Mouse (Mus musculus) limb, embryonic 12.5 days (tissue): ENCODE measurements around the gene Stxbp3. TPM values are rescaled to one million over a fixed set of nuclear protein-coding genes. Genes with fewer than 3 reads are reported as not detected.
A peak's percentile ranks its signal among the peaks of the same experiment; 100 is the strongest.

Source experiments
- ATAC-seq: fragments of 200-750 bp; cut with Nextera tagmentation; 2 replicates; pipeline ENCODE4 v1.8.0; 2017; ENCODE audit warnings: low read depth, moderate TSS enrichment; ENCODE audit not compliant: insufficient number of reproducible peaks, insufficient read depth, low FRiP score, low TSS enrichment
- H3K27ac ChIP-seq: fragments of 300-500 bp; sonication (generic); 2 replicates; pipeline ENCODE4 v1.5.1; 2016; ENCODE audit warnings: mild to moderate bottlenecking, moderate library complexity
- H3K27me3 ChIP-seq: fragments of 300-500 bp; sonication (generic); 2 replicates; pipeline ENCODE4 v1.6.1; 2016; ENCODE audit warnings: mild to moderate bottlenecking, moderate library complexity
- H3K36me3 ChIP-seq: fragments of 300-500 bp; sonication (generic); 2 replicates; pipeline ENCODE4 v1.6.1; 2016; ENCODE audit warnings: mild to moderate bottlenecking, moderate library complexity
- H3K4me1 ChIP-seq: fragments of 300-500 bp; sonication (generic); replicated peaks from 2 replicates; pipeline ENCODE4 v1.6.1; 2016
- H3K4me2 ChIP-seq: fragments of 300-500 bp; sonication (generic); 2 replicates; pipeline ENCODE4 v1.6.1; 2016; ENCODE audit warnings: mild to moderate bottlenecking, moderate library complexity
- H3K4me3 ChIP-seq: fragments of 300-500 bp; sonication (generic); replicated peaks from 2 replicates; pipeline ENCODE4 v1.5.1; 2016; ENCODE audit warnings: mild to moderate bottlenecking
- H3K9ac ChIP-seq: fragments of 300-500 bp; sonication (generic); replicated peaks from 2 replicates; pipeline ENCODE4 v1.6.1; 2016; ENCODE audit warnings: mild to moderate bottlenecking, moderate library complexity
- H3K9me3 ChIP-seq: fragments of 300-500 bp; sonication (generic); 2 replicates; pipeline ENCODE4 v1.6.1; 2016; ENCODE audit warnings: mild to moderate bottlenecking, moderate library complexity
- WGBS: fragments of 180-500 bp; shearing (Covaris S2); methylation state at CpG from one replicate; pipeline ENCODE4 v1.1.7; 2016; 5-methylcytosine and 5-hydroxymethylcytosine counted together
- polyA plus RNA-seq: library from polyadenylated mRNA; unstranded; fragments of >200 nt; fragmentation: Nextera tagmentation; extraction: Ambion mirVana; gene quantifications from 2 replicates; pipeline ENCODE4 v1.2.1, GENCODE M21; 2016

Stxbp3 gene
- polyA plus RNA-seq, 1 experiment from 2014 or later = 33.3 TPM

- 44% methylated on average over 8 of the region's 8 CpGs for WGBS
Measured at GRCm38 (mm10) chr3:108856386-108857123, 16.2 kb upstream of the Stxbp3 start.

GRCm38 (mm10) chr3:108855864-108856263, 15.5 kb upstream of the Stxbp3 start:
- no peaks in the 10 kb centered on the region for H3K27me3 ChIP-seq
- no peak overlapping the region for H3K4me3 ChIP-seq
- 76% methylated on average over 10 of the region's 10 CpGs for WGBS
- no peaks in the 10 kb centered on the region for H3K36me3 ChIP-seq
- no peak for ATAC-seq
- H3K4me1 ChIP-seq = peaks cover 29% of the 10 kb centered on the region
- H3K4me2 ChIP-seq = no peak overlapping the region
- peak overlapping the region; percentile 18; the same call in 1 of the 2 replicates for H3K27ac ChIP-seq
- H3K9me3 ChIP-seq = no peaks in the 10 kb centered on the region
- no peak overlapping the region for H3K9ac ChIP-seq

More at GRCm38 (mm10) chr3:108856386-108857123, 16.2 kb upstream of the Stxbp3 start:
- peak overlapping the region; percentile 47; the same call in 1 of the 2 replicates for H3K27ac ChIP-seq
- no peaks in the 10 kb centered on the region for H3K36me3 ChIP-seq
- no peaks in the 10 kb centered on the region for H3K9me3 ChIP-seq
- H3K9ac ChIP-seq = no peak overlapping the region
- no peak overlapping the region for H3K4me2 ChIP-seq
- no peak overlapping the region for H3K4me3 ChIP-seq
- ATAC-seq = no peak
- H3K4me1 ChIP-seq = peaks cover 29% of the 10 kb centered on the region
- H3K27me3 ChIP-seq = no peaks in the 10 kb centered on the region

GRCm38 (mm10) chr3:108855371-108855770, 15.0 kb upstream of the Stxbp3 start:
- 61% methylated on average over 12 of the region's 12 CpGs for WGBS
- ATAC-seq = no peak
- H3K27ac ChIP-seq = no peak overlapping the region
- no peak overlapping the region for H3K9ac ChIP-seq
- H3K27me3 ChIP-seq = no peaks in the 10 kb centered on the region
- no peaks in the 10 kb centered on the region for H3K9me3 ChIP-seq
- peaks cover 29% of the 10 kb centered on the region for H3K4me1 ChIP-seq
- H3K4me3 ChIP-seq = no peak overlapping the region
- no peaks in the 10 kb centered on the region for H3K36me3 ChIP-seq
- H3K4me2 ChIP-seq = no peak overlapping the region

- Histone ChIP-seq H3K27ac (no peak overlapping the region), H3K4me3 (no peak overlapping the region), H3K4me1 (peaks cover 14% of the 10 kb centered on the region), H3K9me3 (no peaks in the 10 kb centered on the region), H3K4me2 (no peak overlapping the region), H3K9ac (no peak overlapping the region), H3K27me3 (no peaks in the 10 kb centered on the region), H3K36me3 (no peaks in the 10 kb centered on the region)
- WGBS = 88% methylated on average over 1 of the region's 1 CpGs
- no peak for ATAC-seq
Measured at GRCm38 (mm10) chr3:108853266-108853665, 12.9 kb upstream of the Stxbp3 start.

- 50% methylated on average over 6 of the region's 6 CpGs for WGBS
- no peak overlapping the region for H3K27ac ChIP-seq
- peaks cover 8% of the 10 kb centered on the region for H3K4me1 ChIP-seq
- H3K9ac ChIP-seq = no peak overlapping the region
- H3K4me2 ChIP-seq = no peak overlapping the region
- no peaks in the 10 kb centered on the region for H3K27me3 ChIP-seq
- ATAC-seq = no peak
- no peak overlapping the region for H3K4me3 ChIP-seq
- no peaks in the 10 kb centered on the region for H3K36me3 ChIP-seq
- no peaks in the 10 kb centered on the region for H3K9me3 ChIP-seq
Measured at GRCm38 (mm10) chr3:108851996-108852697, 11.8 kb upstream of the Stxbp3 start.

DNA sequence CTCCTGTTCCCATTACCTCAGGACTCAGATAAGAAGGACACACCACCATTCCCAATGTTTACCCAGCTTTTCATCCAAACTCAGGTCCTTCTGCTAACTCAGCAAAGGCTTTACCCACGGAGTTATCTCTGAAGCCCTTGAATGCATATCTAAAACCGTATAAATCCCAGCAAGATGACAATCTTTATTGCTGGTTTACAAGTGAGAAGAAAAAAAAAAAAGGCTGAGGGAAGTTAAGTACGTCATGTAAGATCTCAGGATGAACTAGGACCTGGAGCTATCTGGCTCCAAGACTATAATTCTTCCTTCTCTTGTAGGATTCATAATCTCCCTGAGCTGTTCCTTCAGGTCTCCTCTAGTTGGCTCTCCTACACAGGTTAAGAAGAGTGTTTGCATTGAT, 11.2 kb upstream of the Stxbp3 start:
- WGBS = 69% methylated on average over 3 of the region's 3 CpGs
- no peak overlapping the region for H3K4me3 ChIP-seq
- H3K27me3 ChIP-seq = no peaks in the 10 kb centered on the region
- no peak overlapping the region for H3K9ac ChIP-seq
- no peak overlapping the region for H3K27ac ChIP-seq
- H3K4me1 ChIP-seq = peaks cover 2% of the 10 kb centered on the region
- H3K4me2 ChIP-seq = no peak overlapping the region
- ATAC-seq = no peak
- no peaks in the 10 kb centered on the region for H3K36me3 ChIP-seq
- no peaks in the 10 kb centered on the region for H3K9me3 ChIP-seq

DNA sequence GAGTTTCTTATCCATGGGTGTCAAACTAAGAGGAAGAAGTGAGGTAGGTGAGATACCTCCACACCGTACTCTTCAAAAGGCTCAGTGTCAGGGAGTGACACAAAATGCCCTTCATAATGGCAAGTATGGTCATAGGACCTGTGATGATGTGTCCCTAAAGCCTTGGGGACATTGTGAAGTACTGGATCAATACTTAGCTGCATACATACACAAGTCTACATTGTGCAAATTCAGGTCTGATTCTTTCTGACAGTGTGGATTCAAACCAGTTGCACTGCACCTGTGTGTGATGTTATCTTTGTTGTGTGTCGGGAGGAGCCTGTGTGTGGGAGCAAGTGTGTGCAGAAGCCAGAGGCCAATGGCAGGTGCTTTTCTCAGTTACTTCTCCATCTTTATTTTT, 10.7 kb upstream of the Stxbp3 start:
- no peak for ATAC-seq
- WGBS = 79% methylated on average over 2 of the region's 2 CpGs
- no peaks in the 10 kb centered on the region for H3K36me3 ChIP-seq
- no peaks in the 10 kb centered on the region for H3K9me3 ChIP-seq
- H3K4me2 ChIP-seq = no peak overlapping the region
- no peaks in the 10 kb centered on the region for H3K27me3 ChIP-seq
- H3K4me1 ChIP-seq = no peaks in the 10 kb centered on the region; the same call in 1 of the 2 replicates
- H3K4me3 ChIP-seq = no peak overlapping the region
- H3K9ac ChIP-seq = no peak overlapping the region
- no peak overlapping the region for H3K27ac ChIP-seq

GRCm38 (mm10) chr3:108850506-108850905, 10.2 kb upstream of the Stxbp3 start:
- no peaks in the 10 kb centered on the region for H3K36me3 ChIP-seq
- no peaks in the 10 kb centered on the region for H3K27me3 ChIP-seq
- no peak overlapping the region for H3K4me3 ChIP-seq
- no peak overlapping the region for H3K9ac ChIP-seq
- ATAC-seq = no peak
- WGBS = 53% methylated on average over 3 of the region's 3 CpGs
- H3K27ac ChIP-seq = no peak overlapping the region
- H3K4me2 ChIP-seq = no peak overlapping the region
- H3K9me3 ChIP-seq = no peaks in the 10 kb centered on the region
- H3K4me1 ChIP-seq = no peaks in the 10 kb centered on the region

DNA sequence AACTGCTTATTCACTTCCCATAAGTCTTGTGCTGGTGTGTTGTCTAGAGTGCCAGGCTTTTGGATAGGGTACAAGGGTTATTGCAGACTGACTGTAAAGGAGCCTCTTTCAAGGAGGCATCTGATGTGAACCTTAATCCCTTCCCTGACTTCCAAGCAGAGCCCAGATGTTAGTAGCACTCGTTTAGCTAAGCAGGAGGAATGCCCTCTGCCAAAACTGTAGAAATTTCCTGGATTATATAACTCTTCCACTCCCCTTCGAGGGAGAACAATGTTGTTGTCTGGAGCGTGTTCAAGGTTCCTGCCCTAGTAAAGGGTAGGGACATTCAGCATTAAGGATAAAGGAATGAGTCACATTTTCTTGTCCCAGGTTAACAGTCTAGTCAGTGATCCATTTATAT, 6.3 kb upstream of the Stxbp3 start:
- 75% methylated on average over 3 of the region's 3 CpGs for WGBS
- no peak overlapping the region for H3K9ac ChIP-seq
- no peak overlapping the region for H3K4me3 ChIP-seq
- H3K36me3 ChIP-seq = no peaks in the 10 kb centered on the region
- H3K27me3 ChIP-seq = no peaks in the 10 kb centered on the region
- no peak for ATAC-seq
- H3K9me3 ChIP-seq = no peaks in the 10 kb centered on the region
- no peak overlapping the region for H3K27ac ChIP-seq
- no peak overlapping the region for H3K4me2 ChIP-seq
- no peaks in the 10 kb centered on the region for H3K4me1 ChIP-seq

- ATAC-seq = no peak
- Histone ChIP-seq H3K27ac (no peak overlapping the region), H3K36me3 (no peaks in the 10 kb centered on the region), H3K9ac (no peak overlapping the region), H3K27me3 (no peaks in the 10 kb centered on the region), H3K9me3 (no peaks in the 10 kb centered on the region), H3K4me1 (peaks cover under 1% of the 10 kb centered on the region; the same call in 1 of the 2 replicates), H3K4me3 (no peak overlapping the region), H3K4me2 (no peak overlapping the region)
- WGBS = 89% methylated on average over 5 of the region's 5 CpGs
Measured at GRCm38 (mm10) chr3:108844521-108844920, 4.2 kb upstream of the Stxbp3 start.

DNA sequence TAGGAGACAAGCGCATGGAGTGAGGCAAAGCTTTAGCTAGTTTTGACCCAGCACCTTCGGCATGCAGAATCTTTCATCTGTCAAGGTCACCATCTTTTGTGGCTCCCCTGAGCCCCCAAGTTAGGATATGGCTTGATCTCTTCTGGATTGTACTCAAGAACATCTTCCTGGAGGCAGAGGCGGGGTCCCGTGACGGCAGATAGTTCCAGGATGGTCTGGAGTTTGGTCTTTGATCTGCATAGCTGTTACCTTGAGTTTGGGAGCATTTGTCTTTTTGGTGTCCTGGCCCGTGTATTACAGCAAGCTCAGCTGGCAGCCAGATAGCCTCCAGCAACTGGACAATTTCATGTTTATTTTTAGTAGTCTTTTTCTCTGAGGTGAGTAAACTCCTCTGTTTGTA, 3.7 kb upstream of the Stxbp3 start:
- Histone ChIP-seq H3K4me2 (no peak overlapping the region), H3K9ac (no peak overlapping the region), H3K4me1 (peaks cover 6% of the 10 kb centered on the region), H3K4me3 (no peak overlapping the region), H3K9me3 (no peaks in the 10 kb centered on the region), H3K27ac (no peak overlapping the region), H3K27me3 (no peaks in the 10 kb centered on the region), H3K36me3 (no peaks in the 10 kb centered on the region)
- no peak for ATAC-seq
- 87% methylated on average over 6 of the region's 6 CpGs for WGBS
